ENCODE assay signal across 15 mouse cellular contexts in the genomic region with DNA sequence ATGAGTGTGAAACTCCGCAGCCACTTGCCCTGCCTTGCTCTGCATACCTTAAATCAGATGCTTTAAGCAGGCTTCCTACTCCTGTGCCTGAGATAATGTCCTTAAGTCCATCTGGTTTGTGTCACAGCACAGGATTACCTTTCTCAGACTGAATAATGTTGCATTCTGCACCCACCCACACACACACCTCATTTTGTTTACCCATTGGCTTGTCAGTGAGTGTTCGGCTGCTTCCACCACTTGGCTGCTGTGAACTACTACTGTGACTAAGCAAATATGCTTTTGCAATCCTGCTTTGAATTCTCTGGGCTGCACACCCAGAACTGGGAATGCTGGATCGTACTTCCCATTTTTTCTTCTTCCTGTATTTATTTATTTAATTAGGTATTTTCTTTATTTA.
A peak's percentile ranks its signal among the peaks of the same experiment; 100 is the strongest.
DNase-seq lines count a peak whose midpoint lies in the region; ATAC-seq lines count a peak whose summit lies in the region.
"Had no signal": no experiment of that assay in that cellular context is flagged by ENCODE, and none has a peak within 500 bp of the region (broad histone marks: within the 10 kb centered on the region; RNA-seq: fewer than 3 reads in every experiment).

No protein-coding gene starts in this region.

- no peaks in the 10 kb centered on the region for H3K27me3 ChIP-seq in stomach, embryonic 14.5 days (ENCODE audit: control insufficient read depth, insufficient read depth, low read length)
- H3K27me3 ChIP-seq in kidney, embryonic 14.5 days (ENCODE audit: control insufficient read depth, insufficient read depth, low read length), result no peaks in the 10 kb centered on the region
- H3K27me3 ChIP-seq: megakaryocyte, embryonic 14.5 days had no signal

- no peaks in the 10 kb centered on the region for H3K9me3 ChIP-seq in stomach, embryonic 14.5 days (ENCODE audit: control insufficient read depth, low read depth, low read length)
- H3K9me3 ChIP-seq in kidney, embryonic 14.5 days (ENCODE audit: control insufficient read depth, low read length), result no peaks in the 10 kb centered on the region
- H3K9me3 ChIP-seq: megakaryocyte, embryonic 14.5 days had no signal

- H3K4me1 ChIP-seq in stomach, embryonic 14.5 days (ENCODE audit: control insufficient read depth, insufficient read depth, low read length), result no peaks in the 10 kb centered on the region
- H3K4me1 ChIP-seq in kidney, embryonic 14.5 days (ENCODE audit: control insufficient read depth, insufficient read depth, low read length), result no peaks in the 10 kb centered on the region
- H3K4me1 ChIP-seq: megakaryocyte, embryonic 14.5 days had no signal

- 0 out of 2 replicates have a peak, but pooled peaks have one; percentile 28 for ATAC-seq in stomach, embryonic 14.5 days (ENCODE audit: insufficient number of reproducible peaks, insufficient read depth, low FRiP score, low read depth)
- ATAC-seq in kidney, embryonic 14.5 days (ENCODE audit: low FRiP score, low TSS enrichment), result no peak

- H3K4me3 ChIP-seq in stomach, embryonic 14.5 days (ENCODE audit: low read depth, low read length), result no peak overlapping the region
- no peak overlapping the region for H3K4me3 ChIP-seq in kidney, embryonic 14.5 days (ENCODE audit: low read length)
- H3K4me3 ChIP-seq: megakaryocyte, embryonic 14.5 days; myocyte had no signal

- H3K36me3 ChIP-seq in stomach, embryonic 14.5 days (ENCODE audit: control insufficient read depth, insufficient read depth, low read length), result no peaks in the 10 kb centered on the region
- H3K36me3 ChIP-seq in kidney, embryonic 14.5 days (ENCODE audit: control insufficient read depth, insufficient read depth, low read length), result no peaks in the 10 kb centered on the region

- DNase-seq in gastrocnemius, adult 18-20 months (ENCODE audit: low spot score), result peak; percentile 1
- no peak for DNase-seq in gastrocnemius, postnatal 4 days (ENCODE audit: low spot score in 2 of 2)
- DNase-seq in lung, adult 18-20 months, result peak; percentile 27 to 53
- DNase-seq in lung, postnatal 4 days, result no peak
- peak; percentile 42 for DNase-seq in fibroblast of lung, adult 2 months (ENCODE audit: low read depth)
- DNase-seq in gastrocnemius, postnatal 10 days, result no peak
- DNase-seq: cerebellum, adult 9-11 months; gastrocnemius, postnatal 25 days; heart, postnatal 14 days; kidney, postnatal 4 days; thymus, postnatal 14 days had no signal

- no peak overlapping the region for H3K4me2 ChIP-seq in stomach, embryonic 14.5 days (replicated peaks; ENCODE audit: low read depth, low read length)
- H3K4me2 ChIP-seq in kidney, embryonic 14.5 days (replicated peaks; ENCODE audit: low read depth, low read length), result no peak overlapping the region

- H3K9ac ChIP-seq in stomach, embryonic 14.5 days (replicated peaks; ENCODE audit: low read depth, low read length), result no peak overlapping the region
- no peak overlapping the region for H3K9ac ChIP-seq in kidney, embryonic 14.5 days (ENCODE audit: low read depth, low read length)

- no peak overlapping the region for H3K27ac ChIP-seq in stomach, embryonic 14.5 days (ENCODE audit: low read length)
- no peak overlapping the region for H3K27ac ChIP-seq in kidney, embryonic 14.5 days (ENCODE audit: low read depth, low read length)

- WGBS in stomach, embryonic 14.5 days, result 57% methylated on average over 3 of the region's 3 CpGs
- 82% methylated on average over 3 of the region's 3 CpGs for WGBS in kidney, embryonic 14.5 days

Comparison
In these comparisons a context has a peak if more than half of its experiments do, and no peak if none do; other contexts are left out.
1. DNase-seq: peak in gastrocnemius, adult 18-20 months (single experiment), lung, adult 18-20 months (2 of 2) and fibroblast of lung, adult 2 months (single experiment); none in gastrocnemius, postnatal 4 days (0 of 2), lung, postnatal 4 days (0 of 2) and gastrocnemius, postnatal 10 days (single experiment).